Mouse (Mus musculus): ENCODE data around the gene Ccni. TPM values are rescaled to one million over a fixed set of nuclear protein-coding genes. Genes with fewer than 3 reads are reported as not detected.

Gene Ccni
- total RNA-seq, 2 experiments from 2014 or later: 252 to 270 TPM

DNA sequence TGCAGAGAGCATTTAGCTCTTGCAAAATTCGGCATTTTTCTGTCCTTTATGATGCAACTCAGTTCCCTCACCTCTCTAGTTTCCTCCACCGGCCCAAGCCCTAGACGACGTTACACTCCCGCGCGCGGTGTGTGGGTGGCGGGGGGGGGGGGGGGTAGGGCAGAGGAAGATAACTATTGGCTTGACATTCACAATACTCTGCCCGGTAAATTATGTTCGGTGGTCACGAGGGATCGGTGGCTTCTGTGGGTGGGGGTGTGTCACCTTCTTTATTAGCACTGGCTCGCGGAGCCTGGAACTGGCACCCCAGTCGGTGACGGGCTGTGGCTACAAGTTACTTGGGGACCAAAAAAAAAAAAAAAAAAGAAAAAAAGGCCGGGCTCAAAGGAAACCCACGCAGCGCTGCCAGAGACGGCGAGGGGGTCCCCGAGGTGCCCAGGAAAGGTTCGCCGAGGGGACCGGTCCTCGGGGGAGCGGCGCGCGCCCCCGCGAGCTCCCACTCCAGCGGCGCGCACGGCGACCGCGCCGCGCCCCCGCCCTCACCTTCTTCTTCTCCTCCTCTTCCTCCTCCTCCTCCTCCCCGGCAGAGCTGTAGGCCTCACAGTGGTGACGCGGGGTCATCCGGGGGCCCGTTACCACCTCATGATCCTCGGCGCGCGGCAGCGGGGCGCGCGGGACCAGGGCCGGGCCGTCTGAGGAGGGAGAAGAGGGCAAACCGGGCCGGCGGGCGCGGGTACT, 755 bp downstream of the Ccni start:
- peak; percentile 60 to 69 for DNase-seq

DNA sequence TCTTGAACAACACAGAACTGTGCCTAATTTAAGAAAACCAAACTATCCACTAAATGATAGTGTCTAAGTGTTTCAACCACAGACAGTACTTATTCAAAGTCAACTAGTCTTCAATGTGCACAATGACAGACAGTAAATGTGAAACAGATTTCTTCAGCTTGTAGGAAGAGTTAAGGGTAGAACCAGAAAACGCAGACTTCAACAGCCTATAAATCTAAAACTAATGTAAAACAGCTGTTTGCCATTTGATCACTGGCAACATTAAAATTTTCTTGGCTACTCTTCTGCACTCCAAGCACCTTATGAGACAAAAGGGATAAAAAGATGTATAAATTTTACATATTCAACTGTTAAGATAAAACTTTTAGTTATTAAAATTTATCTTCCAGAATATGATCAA, 5.1 kb downstream of the Ccni start:
- intact Hi-C loops (cut with DNase I): no loop called here
- DNase-seq: no peak

More for the DNA sequence above, 755 bp downstream of the Ccni start:
- intact Hi-C loops (cut with DNase I): loop anchor here (1.0 kb wide), 1 partner anchor 62 kb away; the partner anchor contains the start of gene Ccng2

DNA sequence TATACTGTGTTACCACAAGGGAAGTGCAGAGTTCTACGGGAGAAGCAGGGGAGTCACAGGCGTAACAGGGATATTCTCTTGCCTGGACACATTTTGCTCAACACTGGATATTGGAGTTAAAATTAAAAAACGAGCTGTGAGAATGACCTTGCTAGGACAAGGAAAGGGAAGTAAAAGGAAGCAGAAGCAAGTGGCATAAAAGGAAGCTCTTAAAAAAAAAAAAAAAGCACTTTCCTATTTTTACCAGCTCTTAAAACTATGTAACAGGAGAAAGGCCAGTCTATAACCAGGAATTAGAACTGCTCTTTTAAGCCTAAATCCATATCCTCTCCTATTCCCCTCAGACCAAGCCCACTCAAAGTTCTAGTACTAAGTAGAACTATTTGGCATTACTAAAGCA, 8.1 kb downstream of the Ccni start:
- intact Hi-C loops (cut with DNase I): no loop called here
- DNase-seq: no peak

GRCm38 (mm10) chr5:93190428-93190827, 15.9 kb downstream of the Ccni start:
- intact Hi-C loops (cut with DNase I): no loop called here
- DNase-seq: no peak

DNA sequence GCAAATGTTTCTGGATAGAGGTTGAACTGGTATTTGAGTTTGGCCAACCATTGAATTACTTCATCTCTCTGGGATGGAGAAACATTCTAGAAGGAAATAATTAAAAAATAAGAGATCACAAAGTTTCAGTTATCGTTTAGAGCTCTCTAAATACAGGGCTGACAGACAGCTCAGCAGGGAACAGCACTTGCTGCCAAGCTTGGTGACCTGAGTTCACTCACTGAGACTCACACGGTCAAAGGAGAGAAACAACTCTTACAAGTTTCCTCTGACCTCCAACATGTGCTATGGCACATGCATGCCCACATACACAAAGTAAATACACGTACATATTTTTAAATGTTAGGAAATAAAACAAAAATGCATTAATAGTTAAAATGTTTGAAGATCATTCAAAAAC, 16.7 kb downstream of the Ccni start:
- intact Hi-C loops (cut with DNase I): no loop called here
- DNase-seq: peak; percentile 36 to 43

DNA sequence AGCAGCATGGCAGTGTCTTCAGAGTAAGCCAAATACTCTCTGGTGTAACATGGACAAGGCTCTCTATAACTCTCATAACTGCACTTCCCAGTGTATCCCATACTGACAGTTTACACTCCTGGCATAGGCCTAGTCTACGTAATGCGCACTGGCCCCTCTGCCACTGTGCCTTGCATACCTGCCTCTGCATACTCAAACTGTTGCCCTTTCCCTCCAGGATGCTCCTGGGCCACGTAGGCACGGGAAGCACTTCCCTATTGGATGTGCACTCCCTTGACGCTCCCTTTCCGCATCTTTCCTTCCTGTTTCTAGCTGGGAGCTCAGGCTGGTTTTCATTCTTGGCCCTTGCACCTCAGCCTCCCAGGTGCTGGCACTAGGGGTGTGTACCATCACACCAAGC, 21.7 kb downstream of the Ccni start:
- DNase-seq: no peak
- intact Hi-C loops (cut with DNase I): no loop called here

GRCm38 (mm10) chr5:93183311-93183710, 23.0 kb downstream of the Ccni start:
- no peak for DNase-seq
- intact Hi-C loops (cut with DNase I): no loop called here

DNA sequence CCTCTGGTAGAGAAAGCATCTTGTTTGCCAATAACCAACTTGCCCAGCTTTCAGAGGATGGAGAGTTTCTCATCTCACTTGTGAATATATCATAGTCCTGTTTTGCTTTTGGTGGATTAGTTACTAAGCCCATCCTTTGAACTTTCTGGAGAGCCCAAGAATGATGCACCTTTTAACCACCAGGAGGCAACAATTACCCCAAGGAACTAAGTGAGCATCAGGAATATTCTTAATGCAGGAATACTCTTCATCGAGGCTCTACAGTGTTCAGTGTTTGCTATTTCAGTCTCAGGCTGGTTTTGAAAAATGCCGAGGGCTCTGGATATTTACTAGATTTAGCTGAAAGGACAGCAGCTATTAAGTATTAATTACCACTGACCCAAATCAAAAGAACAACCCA, 26.0 kb downstream of the Ccni start:
- intact Hi-C loops (cut with DNase I): no loop called here
- peak; percentile 27 to 52 for DNase-seq

GRCm38 (mm10) chr5:93178616-93179015, 27.7 kb downstream of the Ccni start:
- intact Hi-C loops (cut with DNase I): loop anchor here (1.0 kb wide), 1 partner anchor 90 kb away; no protein-coding TSS in a partner anchor
- no peak for DNase-seq

- DNase-seq: no peak
Measured at GRCm38 (mm10) chr5:93174675-93175074, 31.6 kb downstream of the Ccni start.

GRCm38 (mm10) chr5:93172536-93172935, 33.8 kb downstream of the Ccni start:
- intact Hi-C loops (cut with DNase I): no loop called here
- no peak for DNase-seq

More at GRCm38 (mm10) chr5:93174675-93175074, 31.6 kb downstream of the Ccni start:
- intact Hi-C loops (cut with DNase I): no loop called here

DNA sequence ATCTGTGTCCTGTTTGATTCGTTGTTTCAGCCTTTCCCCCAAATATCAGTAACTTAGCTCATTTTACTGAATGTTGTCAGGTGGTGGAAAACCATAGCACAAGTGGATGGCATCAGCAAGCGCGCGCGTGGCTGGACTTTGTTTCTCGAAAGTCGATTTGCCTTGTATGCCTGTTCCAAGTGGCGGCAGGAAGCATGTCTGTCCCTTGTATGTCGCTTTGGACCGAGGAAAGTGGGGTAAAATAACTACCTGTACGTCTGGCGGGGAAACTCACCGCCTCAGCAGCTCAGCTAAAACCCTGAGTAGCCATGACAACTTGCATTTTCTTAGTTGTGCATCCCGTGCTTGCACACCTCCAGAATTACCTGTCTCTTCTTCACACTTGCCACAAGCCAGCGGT, 34.9 kb downstream of the Ccni start:
- intact Hi-C loops (cut with DNase I): no loop called here
- no peak for DNase-seq

GRCm38 (mm10) chr5:93168654-93169053, 37.6 kb downstream of the Ccni start:
- intact Hi-C loops (cut with DNase I): no loop called here
- no peak for DNase-seq

DNA sequence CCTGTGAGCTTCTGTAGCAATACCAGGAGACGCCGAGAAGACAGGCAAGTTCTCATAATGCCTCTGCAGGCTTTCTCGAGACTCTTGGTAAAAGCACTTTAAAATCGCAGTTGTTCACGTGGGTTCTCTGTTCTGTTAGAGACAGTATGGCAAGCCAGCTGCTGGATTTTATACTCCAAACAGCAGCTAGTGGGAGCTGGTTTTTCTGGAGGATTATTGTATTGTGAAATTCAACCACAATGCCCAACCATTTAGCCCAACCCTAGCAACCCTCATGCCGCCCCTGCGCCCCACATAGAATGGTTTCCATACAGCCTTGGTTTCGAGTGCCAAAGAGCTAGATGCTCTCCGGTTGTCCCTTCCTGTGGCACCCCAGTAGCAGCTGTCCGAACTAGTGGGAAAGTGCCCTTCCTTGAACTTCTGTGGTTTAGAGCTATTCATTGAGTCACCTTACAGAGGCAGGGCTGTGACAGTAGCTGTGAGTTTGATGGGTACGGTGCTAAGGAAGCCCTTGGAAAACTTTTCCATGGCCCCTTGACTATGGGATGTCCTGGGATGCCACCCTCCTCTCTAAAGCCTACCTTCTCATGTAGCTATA, 38.3 kb downstream of the Ccni start:
- intact Hi-C loops (cut with DNase I): no loop called here
- no peak for DNase-seq

DNA sequence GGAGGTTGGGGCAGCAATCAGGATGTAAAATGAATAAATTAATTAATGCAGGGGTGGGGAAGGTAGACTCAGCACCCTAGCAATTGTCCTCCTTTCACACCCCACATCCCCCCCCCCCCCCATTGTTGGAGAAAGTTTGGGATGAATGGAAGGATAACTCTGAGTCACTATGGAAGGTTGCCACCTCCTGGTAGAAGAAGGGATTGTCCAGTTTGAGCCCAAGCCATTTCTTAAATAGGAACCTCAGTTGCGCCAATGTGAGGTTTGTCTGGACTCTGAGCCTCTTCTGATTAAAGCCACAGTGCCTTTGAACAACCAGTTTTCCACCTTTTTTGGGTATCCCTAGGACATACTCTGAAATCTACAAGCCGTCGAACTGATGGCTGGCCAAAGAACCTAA, 42.8 kb downstream of the Ccni start:
- DNase-seq: peak; percentile 78 to 80
- intact Hi-C loops (cut with DNase I): loop anchor here (1.0 to 5.0 kb wide), 6 partner anchors 71 to 481 kb away; partner anchors contain the start of genes Sept11 and Shroom3

- no peak for DNase-seq
- intact Hi-C loops (cut with DNase I): no loop called here
Measured at GRCm38 (mm10) chr5:93154401-93154800, 51.9 kb downstream of the Ccni start.

GRCm38 (mm10) chr5:93152451-93152850, 53.8 kb downstream of the Ccni start:
- intact Hi-C loops (cut with DNase I): no loop called here
- no peak for DNase-seq

DNA sequence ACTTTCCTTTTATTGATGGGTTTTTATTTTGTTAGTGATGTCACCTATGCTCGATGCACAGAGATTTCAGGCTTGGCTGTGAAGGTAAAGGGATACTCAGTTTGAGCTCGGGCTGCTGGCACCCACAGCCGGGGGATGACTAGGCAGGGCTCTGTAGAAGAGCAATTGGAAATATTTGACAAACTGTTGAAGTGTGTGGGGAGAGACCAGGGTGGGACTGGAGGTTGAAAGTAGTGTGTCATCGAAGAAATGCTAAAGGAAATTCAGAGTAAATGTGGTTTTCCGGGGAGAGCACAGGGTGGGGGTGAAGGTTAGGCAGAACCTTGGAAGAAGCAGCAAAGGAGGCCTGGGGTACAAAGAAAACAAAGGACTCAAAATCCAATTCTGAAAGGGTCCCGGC, 54.3 kb downstream of the Ccni start:
- no peak for DNase-seq
- intact Hi-C loops (cut with DNase I): no loop called here

- no peak for DNase-seq
- intact Hi-C loops (cut with DNase I): no loop called here
Measured at GRCm38 (mm10) chr5:93149969-93150777, 56.1 kb downstream of the Ccni start.

DNA sequence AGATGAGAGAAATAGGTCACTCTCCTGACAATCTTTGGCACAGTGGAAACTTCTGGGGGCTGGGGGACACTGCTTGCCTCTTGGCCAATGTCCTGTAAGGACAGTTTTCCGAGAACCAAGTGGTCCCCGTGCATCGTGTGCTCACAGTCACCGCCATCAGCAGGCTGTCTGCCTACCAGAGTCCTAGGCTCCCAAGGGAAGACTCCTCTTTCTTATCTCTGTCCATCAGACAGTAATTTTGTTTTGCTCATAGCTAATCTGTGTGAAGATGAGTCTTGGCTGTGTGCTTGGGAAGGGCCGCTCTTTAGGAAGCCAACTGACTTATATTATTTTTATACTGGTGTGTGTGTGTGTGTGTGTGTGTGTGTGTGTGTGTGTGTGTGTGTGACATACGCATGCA, 60.8 kb downstream of the Ccni start:
- intact Hi-C loops (cut with DNase I): no loop called here
- DNase-seq: no peak

DNA sequence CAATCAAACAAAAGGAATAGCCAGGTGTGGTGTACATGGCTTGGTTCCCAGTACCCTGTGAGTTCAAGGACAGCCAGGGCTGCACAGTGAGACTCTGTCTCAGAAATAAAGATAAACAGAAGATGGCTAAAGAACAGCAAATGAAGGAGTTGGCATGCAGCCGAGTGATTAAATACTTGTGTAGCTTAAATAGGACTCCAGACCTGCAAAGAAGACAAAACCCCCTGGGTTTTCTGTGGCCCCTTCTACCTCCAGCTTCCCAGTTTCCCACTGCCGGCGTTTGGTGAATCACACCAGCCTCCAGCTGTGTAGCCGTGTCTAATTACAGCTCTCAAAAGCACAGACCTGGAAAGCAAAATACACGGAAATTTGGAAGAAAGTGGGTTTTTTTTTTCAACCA, 61.4 kb downstream of the Ccni start:
- intact Hi-C loops (cut with DNase I): no loop called here
- DNase-seq: no peak

Data from heart, postnatal 10 days (tissue).